Mouse (Mus musculus): Measurements from ENCODE around the gene Ikzf2.

DNA sequence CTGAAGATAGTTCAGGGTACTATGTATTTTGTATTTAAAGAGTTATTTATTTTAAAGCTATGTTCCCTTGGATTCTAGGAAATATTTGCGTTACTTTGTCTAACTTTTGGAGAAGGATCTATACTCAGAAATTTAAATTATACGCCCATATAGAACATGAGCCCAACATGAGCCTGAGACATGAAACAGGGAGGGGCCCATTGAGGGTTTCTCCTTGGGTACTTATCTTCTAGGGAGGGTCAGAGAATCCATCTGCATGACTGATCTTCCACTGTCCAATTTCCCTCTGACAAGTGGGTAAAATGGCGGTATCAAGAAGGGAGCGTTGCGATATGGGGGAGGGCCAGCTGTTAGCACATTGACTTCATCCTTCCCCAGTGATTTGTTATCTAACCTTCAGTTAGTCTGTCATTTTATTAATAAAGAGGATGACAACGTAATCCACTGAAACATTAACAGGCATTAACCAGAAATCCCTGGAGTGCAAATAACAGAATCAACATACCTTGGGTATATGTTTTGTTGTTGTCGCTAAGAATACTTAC is 180.4 kb downstream of the Ikzf2 start:
- TF ChIP-seq CTCF (IDR thresholded peaks at IDR 0.05; ENCODE audit: borderline replicate concordance, control insufficient read depth, extremely low read depth, insufficient read depth, low read length, poor library complexity) (no peak), POLR2A (IDR thresholded peaks at IDR 0.05; ENCODE audit: control insufficient read depth, extremely low read depth, insufficient read depth, low read length, poor library complexity) (no peak)
